9 mouse cellular contexts compared by ENCODE assay signal in genomic region chr12:5374196-5374683, GRCm38 (mm10). TPM values are rescaled to one million over a fixed set of nuclear protein-coding genes. Genes with fewer than 3 reads are reported as not detected.
A peak's percentile ranks its signal among the peaks of the same experiment; 100 is the strongest.
DNase-seq lines count a peak whose midpoint lies in the region; ATAC-seq and TF ChIP-seq lines count a peak whose summit lies in the region.
"Had no signal": no experiment of that assay in that cellular context is flagged by ENCODE, and none has a peak within 500 bp of the region (broad histone marks: within the 10 kb centered on the region; RNA-seq: fewer than 3 reads in every experiment).

No protein-coding gene starts in this region.

- no peaks in the 10 kb centered on the region for H3K36me3 ChIP-seq in heart, adult 2 months (ENCODE audit: control insufficient read depth, insufficient read depth, low read length)
- H3K36me3 ChIP-seq in embryonic facial prominence, embryonic 12.5 days, result no peaks in the 10 kb centered on the region
- no peaks in the 10 kb centered on the region for H3K36me3 ChIP-seq in hindbrain, embryonic 10.5 days
- H3K36me3 ChIP-seq in liver, embryonic 15.5 days (replicated peaks), result no peaks in the 10 kb centered on the region

- peaks cover 18% of the 10 kb centered on the region for H3K27me3 ChIP-seq in heart, adult 2 months (ENCODE audit: control insufficient read depth, insufficient read depth, low read length)
- peaks cover 8% of the 10 kb centered on the region; the same call in 1 of the 2 replicates for H3K27me3 ChIP-seq in embryonic facial prominence, embryonic 12.5 days
- H3K27me3 ChIP-seq in hindbrain, embryonic 10.5 days (ENCODE audit: insufficient read depth, poor library complexity, severe bottlenecking), result peaks cover 49% of the 10 kb centered on the region
- peaks cover 73% of the 10 kb centered on the region for H3K27me3 ChIP-seq in liver, embryonic 15.5 days
- H3K27me3 ChIP-seq: CH12.LX had no signal

- TF ChIP-seq POLR2A in heart, adult 2 months (IDR thresholded peaks at IDR 0.05; ENCODE audit: insufficient read depth, low read depth, low read length), result no peak

- H3K9me3 ChIP-seq in embryonic facial prominence, embryonic 12.5 days, result no peaks in the 10 kb centered on the region
- H3K9me3 ChIP-seq in hindbrain, embryonic 10.5 days, result no peaks in the 10 kb centered on the region
- no peaks in the 10 kb centered on the region for H3K9me3 ChIP-seq in liver, embryonic 15.5 days (replicated peaks)

- no peak overlapping the region for H3K27ac ChIP-seq in heart, adult 2 months
- no peak overlapping the region for H3K27ac ChIP-seq in embryonic facial prominence, embryonic 12.5 days
- H3K27ac ChIP-seq in hindbrain, embryonic 10.5 days, result peak overlapping the region; percentile 92
- H3K27ac ChIP-seq in liver, embryonic 15.5 days (replicated peaks), result no peak overlapping the region

- H3K9ac ChIP-seq in heart, adult 2 months (ENCODE audit: low read depth, low read length), result no peak overlapping the region
- H3K9ac ChIP-seq in embryonic facial prominence, embryonic 12.5 days, result peak overlapping the region; percentile 78
- H3K9ac ChIP-seq in liver, embryonic 15.5 days, result no peak overlapping the region

- TF ChIP-seq EP300 in heart, adult 2 months (IDR thresholded peaks at IDR 0.05; ENCODE audit: insufficient read depth, low read depth, low read length), result no peak

- 0 out of 2 replicates have a peak, but pooled peaks have one; percentile 41 for ATAC-seq in embryonic facial prominence, embryonic 12.5 days (ENCODE audit: insufficient number of reproducible peaks, insufficient read depth, low FRiP score, low TSS enrichment)
- ATAC-seq in liver, embryonic 15.5 days (ENCODE audit: insufficient read depth), result no peak

- no peaks in the 10 kb centered on the region for H3K4me1 ChIP-seq in heart, adult 2 months (ENCODE audit: control insufficient read depth, insufficient read depth, low read length)
- peaks cover 18% of the 10 kb centered on the region; the same call in 1 of the 2 replicates for H3K4me1 ChIP-seq in embryonic facial prominence, embryonic 12.5 days
- H3K4me1 ChIP-seq in hindbrain, embryonic 10.5 days (replicated peaks), result peaks cover 48% of the 10 kb centered on the region
- H3K4me1 ChIP-seq in liver, embryonic 15.5 days (replicated peaks), result no peaks in the 10 kb centered on the region

- WGBS in heart, adult 2 months, result 1% methylated on average over 31 of the region's 31 CpGs
- under 1% methylated on average over 31 of the region's 31 CpGs for WGBS in embryonic facial prominence, embryonic 12.5 days
- under 1% methylated on average over 31 of the region's 31 CpGs for WGBS in hindbrain, embryonic 10.5 days
- WGBS in liver, embryonic 15.5 days (ENCODE audit: insufficient replicate concordance), result 1% methylated on average over 30 of the region's 31 CpGs

- H3K4me3 ChIP-seq in heart, adult 2 months, result peak overlapping the region; percentile 52
- peak overlapping the region; percentile 84 for H3K4me3 ChIP-seq in embryonic facial prominence, embryonic 12.5 days
- peak overlapping the region; percentile 85 for H3K4me3 ChIP-seq in hindbrain, embryonic 10.5 days
- peak overlapping the region; percentile 49 for H3K4me3 ChIP-seq in liver, embryonic 15.5 days (replicated peaks)

- TF ChIP-seq CTCF in heart, adult 2 months (IDR thresholded peaks at IDR 0.05), result no peak

- DNase-seq in heart, adult 2 months, result peak in 1 of 2 experiments; percentile 19
- DNase-seq in heart, postnatal 36 days, result no peak
- peak; percentile 67 for DNase-seq in Muller cell, postnatal 12 days (ENCODE audit: inconsistent ontology term)
- peak; percentile 58 for DNase-seq in hindbrain, embryonic 10.5 days (ENCODE audit: low spot score)
- DNase-seq in right cerebral cortex, postnatal 14 days, result peak; percentile 40
- DNase-seq in thymus, postnatal 14 days, result no peak

- H3K79me2 ChIP-seq in heart, adult 2 months (replicated peaks; ENCODE audit: control insufficient read depth, insufficient read depth, low read length), result no peaks in the 10 kb centered on the region

- H3K4me2 ChIP-seq in embryonic facial prominence, embryonic 12.5 days (replicated peaks), result peak overlapping the region; percentile 97
- H3K4me2 ChIP-seq in liver, embryonic 15.5 days, result peak overlapping the region; percentile 64

- intact Hi-C loops in heart, adult 2 months (cut with DNase I), result loop anchor here (2.0 kb wide), 1 partner anchor 37 kb away; no protein-coding TSS in a partner anchor
- intact Hi-C loops in heart, postnatal 36 days (cut with DNase I), result no loop called here

RNA-seq across cellular contexts. Expression of gene Klhl29, which starts 1.2 kb away (rescaled TPM):
- under 1 TPM; 0.41 to 0.42 TPM for total RNA-seq in heart, adult 2 months (2021)
- 0.47 and 0.57 TPM in 2 replicates for polyA plus RNA-seq in heart, adult 2 months (2012; rRNA removed)
- under 1 TPM; 0.28 to 0.38 TPM for total RNA-seq in heart, postnatal 36 days (2021)
- polyA plus RNA-seq in embryonic facial prominence, embryonic 12.5 days (2016; fragmentation: Nextera tagmentation; extraction: Ambion mirVana), result 2.6 and 3.4 TPM in 2 replicates
- 1.4 and 1.8 TPM in 2 replicates for polyA plus RNA-seq in hindbrain, embryonic 10.5 days (2016; fragmentation: Nextera tagmentation; extraction: Ambion mirVana)
- 0.07 TPM in 2 replicates for polyA plus RNA-seq in liver, embryonic 15.5 days (2015; fragmentation: Nextera tagmentation; extraction: Ambion mirVana)

Comparison
In these comparisons a context has a peak if more than half of its experiments do, and no peak if none do; other contexts are left out.
1. DNase-seq: peak in Muller cell, postnatal 12 days (single experiment), hindbrain, embryonic 10.5 days (single experiment) and right cerebral cortex, postnatal 14 days (single experiment); none in heart, postnatal 36 days (0 of 2) and thymus, postnatal 14 days (single experiment).
2. Peak in every context shown above with its lines, with median percentiles within 50 percentile points of each other: H3K4me3 ChIP-seq.